Mouse (Mus musculus): Measurements from ENCODE around the gene Smco2. TPM values are rescaled to one million over a fixed set of nuclear protein-coding genes. Genes with fewer than 3 reads are reported as not detected.

Smco2 gene
- polyA plus RNA-seq, 1 experiment from 2014 or later = not detected

- 87% methylated on average over 1 of the region's 1 CpGs for WGBS
- Histone ChIP-seq H3K4me2 (ENCODE audit: low read length) (no peak overlapping the region), H3K27ac (ENCODE audit: low read depth) (no peak overlapping the region), H3K9ac (ENCODE audit: low read length) (no peak overlapping the region), H3K4me3 (ENCODE audit: low read depth, low read length) (no peak overlapping the region), H3K36me3 (ENCODE audit: control insufficient read depth, insufficient read depth, low read length) (no peaks in the 10 kb centered on the region), H3K27me3 (replicated peaks; ENCODE audit: control insufficient read depth, insufficient read depth, low read length) (no peaks in the 10 kb centered on the region), H3K4me1 (replicated peaks; ENCODE audit: control insufficient read depth, insufficient read depth, low read length) (peaks cover 25% of the 10 kb centered on the region), H3K9me3 (ENCODE audit: control insufficient read depth, low read length) (no peaks in the 10 kb centered on the region)
- no peak for ATAC-seq (replicated peaks; ENCODE audit: low FRiP score, low TSS enrichment, low read depth)
- DNase-seq (ENCODE audit: low spot score) = no peak
Measured at GRCm38 (mm10) chr6:146907795-146908190, 57.9 kb downstream of the Smco2 start.

DNA sequence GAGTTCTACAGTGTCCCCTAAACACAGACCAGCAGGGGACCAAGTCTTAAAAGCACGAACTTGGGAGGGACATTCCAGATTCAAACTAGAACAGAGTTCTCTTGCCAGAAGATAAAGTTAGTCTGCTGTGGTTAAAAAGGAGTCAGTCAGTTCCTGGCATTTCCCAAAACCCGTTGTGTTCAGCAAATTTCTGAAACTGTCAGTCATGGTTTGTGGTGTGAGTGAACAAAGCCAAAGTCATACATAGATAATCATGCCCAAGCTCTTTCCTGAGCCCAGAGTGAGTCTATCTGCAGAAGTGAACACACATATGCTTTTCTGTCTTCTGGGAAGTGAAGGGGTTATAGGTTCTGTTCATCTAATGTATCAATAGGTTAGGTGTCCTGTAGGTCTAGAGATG lies 58.9 kb downstream of the Smco2 start:
- H3K27ac ChIP-seq (ENCODE audit: low read depth) = no peak overlapping the region
- 80% methylated on average over 2 of the region's 2 CpGs for WGBS
- DNase-seq (ENCODE audit: low spot score) (no peak), ATAC-seq (replicated peaks; ENCODE audit: low FRiP score, low TSS enrichment, low read depth) (no peak)
- H3K36me3 ChIP-seq (ENCODE audit: control insufficient read depth, insufficient read depth, low read length) = no peaks in the 10 kb centered on the region
- no peaks in the 10 kb centered on the region for H3K9me3 ChIP-seq (ENCODE audit: control insufficient read depth, low read length)
- no peaks in the 10 kb centered on the region for H3K27me3 ChIP-seq (replicated peaks; ENCODE audit: control insufficient read depth, insufficient read depth, low read length)
- no peak overlapping the region for H3K4me2 ChIP-seq (ENCODE audit: low read length)
- H3K4me3 ChIP-seq (ENCODE audit: low read depth, low read length) = no peak overlapping the region
- peaks cover 34% of the 10 kb centered on the region for H3K4me1 ChIP-seq (replicated peaks; ENCODE audit: control insufficient read depth, insufficient read depth, low read length)
- no peak overlapping the region for H3K9ac ChIP-seq (ENCODE audit: low read length)

GRCm38 (mm10) chr6:146909725-146910489 lies 60.0 kb downstream of the Smco2 start:
- Histone ChIP-seq H3K36me3 (ENCODE audit: control insufficient read depth, insufficient read depth, low read length) (no peaks in the 10 kb centered on the region), H3K27ac (ENCODE audit: low read depth) (no peak overlapping the region), H3K27me3 (replicated peaks; ENCODE audit: control insufficient read depth, insufficient read depth, low read length) (no peaks in the 10 kb centered on the region), H3K4me1 (replicated peaks; ENCODE audit: control insufficient read depth, insufficient read depth, low read length) (peaks cover 40% of the 10 kb centered on the region), H3K4me3 (ENCODE audit: low read depth, low read length) (no peak overlapping the region), H3K9ac (ENCODE audit: low read length) (no peak overlapping the region), H3K4me2 (ENCODE audit: low read length) (no peak overlapping the region), H3K9me3 (ENCODE audit: control insufficient read depth, low read length) (no peaks in the 10 kb centered on the region)
- no peak for ATAC-seq (replicated peaks; ENCODE audit: low FRiP score, low TSS enrichment, low read depth)
- 76% methylated on average over 5 of the region's 5 CpGs for WGBS
- no peak for DNase-seq (ENCODE audit: low spot score)

GRCm38 (mm10) chr6:146910801-146911200 lies 60.9 kb downstream of the Smco2 start:
- no peaks in the 10 kb centered on the region for H3K36me3 ChIP-seq (ENCODE audit: control insufficient read depth, insufficient read depth, low read length)
- H3K9me3 ChIP-seq (ENCODE audit: control insufficient read depth, low read length) = no peaks in the 10 kb centered on the region
- H3K4me1 ChIP-seq (replicated peaks; ENCODE audit: control insufficient read depth, insufficient read depth, low read length) = peaks cover 40% of the 10 kb centered on the region
- H3K4me2 ChIP-seq (ENCODE audit: low read length) = no peak overlapping the region
- H3K9ac ChIP-seq (ENCODE audit: low read length) = no peak overlapping the region
- no peak overlapping the region for H3K27ac ChIP-seq (ENCODE audit: low read depth)
- no peak for DNase-seq (ENCODE audit: low spot score)
- no peak for ATAC-seq (replicated peaks; ENCODE audit: low FRiP score, low TSS enrichment, low read depth)
- WGBS = 76% methylated on average over 2 of the region's 2 CpGs
- no peaks in the 10 kb centered on the region for H3K27me3 ChIP-seq (replicated peaks; ENCODE audit: control insufficient read depth, insufficient read depth, low read length)
- no peak overlapping the region for H3K4me3 ChIP-seq (ENCODE audit: low read depth, low read length)

DNA sequence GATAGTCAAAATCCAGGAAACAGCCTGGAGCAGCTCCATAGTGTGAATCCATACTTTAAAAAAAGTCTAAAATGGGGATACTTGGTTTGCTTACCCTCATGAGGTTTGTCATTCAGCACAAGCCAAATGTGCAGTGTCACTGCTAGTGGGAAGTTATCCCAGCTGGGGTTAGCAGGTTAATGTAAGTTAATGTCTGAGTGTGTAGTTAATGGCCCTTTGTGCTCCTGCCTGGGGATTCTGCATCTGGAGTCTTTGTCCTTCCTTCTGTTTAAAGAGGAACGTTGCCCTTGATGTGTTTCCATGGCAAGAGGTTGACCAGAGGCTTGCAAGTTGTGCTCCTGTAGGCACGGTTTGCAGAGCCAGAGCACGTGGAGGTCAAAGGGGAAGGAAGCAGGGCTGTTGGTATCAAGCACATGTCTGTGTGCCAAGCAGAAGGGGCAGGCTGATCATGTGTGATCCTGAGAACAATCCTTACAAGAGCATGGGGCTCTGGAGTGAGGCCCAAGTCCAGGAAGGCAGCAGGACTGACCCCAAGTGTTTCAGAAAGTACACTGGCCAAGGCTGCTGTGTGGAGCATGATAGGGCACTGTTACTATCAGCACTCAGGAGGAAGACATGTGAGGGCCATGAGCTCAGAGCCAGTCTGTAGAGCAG lies 63.1 kb downstream of the Smco2 start:
- no peak overlapping the region for H3K9ac ChIP-seq (ENCODE audit: low read length)
- H3K27me3 ChIP-seq (replicated peaks; ENCODE audit: control insufficient read depth, insufficient read depth, low read length) = no peaks in the 10 kb centered on the region
- DNase-seq (ENCODE audit: low spot score) = no peak
- ATAC-seq (replicated peaks; ENCODE audit: low FRiP score, low TSS enrichment, low read depth) = 0 out of 2 replicates have a peak, but pooled peaks have one; percentile 40
- H3K36me3 ChIP-seq (ENCODE audit: control insufficient read depth, insufficient read depth, low read length) = no peaks in the 10 kb centered on the region
- H3K4me1 ChIP-seq (replicated peaks; ENCODE audit: control insufficient read depth, insufficient read depth, low read length) = peaks cover 30% of the 10 kb centered on the region
- H3K27ac ChIP-seq (ENCODE audit: low read depth) = peak overlapping the region; percentile 74
- no peak overlapping the region for H3K4me2 ChIP-seq (ENCODE audit: low read length)
- 17% methylated on average over 3 of the region's 3 CpGs for WGBS
- H3K4me3 ChIP-seq (ENCODE audit: low read depth, low read length) = no peak overlapping the region
- no peaks in the 10 kb centered on the region for H3K9me3 ChIP-seq (ENCODE audit: control insufficient read depth, low read length)

GRCm38 (mm10) chr6:146913489-146914198 lies 63.7 kb downstream of the Smco2 start:
- no peak for DNase-seq (ENCODE audit: low spot score)
- Histone ChIP-seq H3K27me3 (replicated peaks; ENCODE audit: control insufficient read depth, insufficient read depth, low read length) (no peaks in the 10 kb centered on the region), H3K4me1 (replicated peaks; ENCODE audit: control insufficient read depth, insufficient read depth, low read length) (peaks cover 30% of the 10 kb centered on the region), H3K4me2 (ENCODE audit: low read length) (peak overlapping the region; percentile 15; the same call in 1 of the 2 replicates), H3K9me3 (ENCODE audit: control insufficient read depth, low read length) (no peaks in the 10 kb centered on the region), H3K9ac (ENCODE audit: low read length) (no peak overlapping the region), H3K4me3 (ENCODE audit: low read depth, low read length) (no peak overlapping the region), H3K36me3 (ENCODE audit: control insufficient read depth, insufficient read depth, low read length) (no peaks in the 10 kb centered on the region), H3K27ac (ENCODE audit: low read depth) (peak overlapping the region; percentile 74)
- WGBS = 22% methylated on average over 4 of the region's 4 CpGs
- no peak for ATAC-seq (replicated peaks; ENCODE audit: low FRiP score, low TSS enrichment, low read depth)

DNA sequence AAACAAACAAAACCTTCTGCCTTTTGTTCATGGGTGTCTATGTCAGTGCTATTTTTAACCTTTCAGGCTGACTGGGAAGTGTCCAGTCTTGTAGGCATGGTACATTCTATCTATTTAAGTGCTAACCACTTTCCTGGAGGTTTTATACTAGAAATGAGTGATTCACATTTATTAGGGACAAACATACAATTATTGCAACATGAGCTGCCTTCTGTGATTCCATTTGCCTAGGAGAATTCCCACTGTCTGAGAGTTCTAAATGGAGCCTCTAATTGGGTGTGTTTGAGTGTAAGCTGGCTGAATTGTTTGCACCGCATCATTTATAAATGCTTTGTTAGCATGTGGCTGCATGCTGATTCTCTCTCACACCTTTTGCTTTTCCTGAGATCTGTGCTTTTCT lies 65.9 kb downstream of the Smco2 start:
- H3K27ac ChIP-seq (ENCODE audit: low read depth) = no peak overlapping the region
- H3K4me2 ChIP-seq (ENCODE audit: low read length) = no peak overlapping the region
- no peaks in the 10 kb centered on the region for H3K9me3 ChIP-seq (ENCODE audit: control insufficient read depth, low read length)
- whole genome bisulfite sequencing = 93% methylated on average over 1 of the region's 1 CpGs
- H3K36me3 ChIP-seq (ENCODE audit: control insufficient read depth, insufficient read depth, low read length) = no peaks in the 10 kb centered on the region
- peaks cover 30% of the 10 kb centered on the region for H3K4me1 ChIP-seq (replicated peaks; ENCODE audit: control insufficient read depth, insufficient read depth, low read length)
- no peaks in the 10 kb centered on the region for H3K27me3 ChIP-seq (replicated peaks; ENCODE audit: control insufficient read depth, insufficient read depth, low read length)
- no peak overlapping the region for H3K9ac ChIP-seq (ENCODE audit: low read length)
- ATAC-seq (replicated peaks; ENCODE audit: low FRiP score, low TSS enrichment, low read depth) (no peak), DNase-seq (ENCODE audit: low spot score) (no peak)
- H3K4me3 ChIP-seq (ENCODE audit: low read depth, low read length) = no peak overlapping the region

- peaks cover 17% of the 10 kb centered on the region; the same call in 1 of the 2 replicates for H3K4me1 ChIP-seq (replicated peaks; ENCODE audit: control insufficient read depth, insufficient read depth, low read length)
- ATAC-seq (replicated peaks; ENCODE audit: low FRiP score, low TSS enrichment, low read depth) (no peak), DNase-seq (ENCODE audit: low spot score) (no peak)
- H3K27ac ChIP-seq (ENCODE audit: low read depth) = no peak overlapping the region
- no peak overlapping the region for H3K9ac ChIP-seq (ENCODE audit: low read length)
- 84% methylated on average over 3 of the region's 3 CpGs for WGBS
- no peak overlapping the region for H3K4me3 ChIP-seq (ENCODE audit: low read depth, low read length)
- no peaks in the 10 kb centered on the region for H3K27me3 ChIP-seq (replicated peaks; ENCODE audit: control insufficient read depth, insufficient read depth, low read length)
- H3K36me3 ChIP-seq (ENCODE audit: control insufficient read depth, insufficient read depth, low read length) = no peaks in the 10 kb centered on the region
- H3K4me2 ChIP-seq (ENCODE audit: low read length) = no peak overlapping the region
- no peaks in the 10 kb centered on the region for H3K9me3 ChIP-seq (ENCODE audit: control insufficient read depth, low read length)
Measured at GRCm38 (mm10) chr6:146917396-146917795, 67.5 kb downstream of the Smco2 start.

Measured in intestine, embryonic 14.5 days (tissue).